Mouse (Mus musculus): ENCODE measurements around the gene Hist2h4. TPM values are rescaled to one million over a fixed set of nuclear protein-coding genes. Genes with fewer than 3 reads are reported as not detected.
"Not testable (repeated sequence)": the region's sequence is repeated elsewhere in the genome, so short reads cannot be mapped to it uniquely, and the experiment has no call there.

The Hist2h4 gene
- polyA plus RNA-seq, 1 experiment from 2014 or later = 5.8 TPM

DNA sequence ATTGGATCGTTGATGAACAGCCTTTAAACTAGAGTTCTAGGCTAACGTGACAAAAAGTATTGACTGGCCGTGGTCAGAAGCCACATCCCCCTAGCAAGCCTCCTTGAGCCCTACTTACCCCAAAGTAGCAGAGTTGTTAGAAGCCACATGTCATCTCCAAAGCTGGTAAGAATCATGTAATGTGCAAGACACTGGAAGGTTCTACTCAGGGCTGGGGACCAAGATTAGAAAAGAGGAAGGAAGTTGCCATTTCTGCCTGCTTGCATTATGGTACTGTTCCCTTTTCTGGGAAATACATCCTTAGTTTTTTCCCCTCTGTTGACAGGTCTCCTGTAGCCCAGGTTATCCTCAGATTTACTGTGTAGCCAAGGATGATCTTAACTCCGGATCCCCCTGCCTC lies 30.7 kb upstream of the Hist2h4 start, which contains the start of gene Fcgr1:
TSS of gene Fcgr1 (minus strand) at position 183 of the 400 bp plus-strand sequence.
- DNase-seq (ENCODE audit: low spot score) (no peak), ATAC-seq (ENCODE audit: low FRiP score) (no peak)
- H3K4me1 ChIP-seq (replicated peaks; ENCODE audit: control insufficient read depth, insufficient read depth, low read length) = no peaks in the 10 kb centered on the region
- WGBS = 83% methylated on average over 4 of the region's 4 CpGs
- no peaks in the 10 kb centered on the region for H3K36me3 ChIP-seq (ENCODE audit: control insufficient read depth, insufficient read depth, low read length)
- H3K9ac ChIP-seq (ENCODE audit: low read depth, low read length) = no peak within 1 kb of the TSS
- H3K9me3 ChIP-seq (ENCODE audit: control insufficient read depth, low read length) = no peaks in the 10 kb centered on the region
- no peaks in the 10 kb centered on the region for H3K27me3 ChIP-seq (ENCODE audit: control insufficient read depth, insufficient read depth, low read length)
- no peak within 1 kb of the TSS for H3K27ac ChIP-seq (ENCODE audit: low read depth, low read length)
- no peak within 1 kb of the TSS for H3K4me2 ChIP-seq (replicated peaks; ENCODE audit: low read depth, low read length)
- no peak within 1 kb of the TSS for H3K4me3 ChIP-seq (ENCODE audit: low read depth, low read length)

GRCm38 (mm10) chr3:96293368-96293767 lies 30.3 kb upstream of the Hist2h4 start:
- no peaks in the 10 kb centered on the region for H3K4me1 ChIP-seq (replicated peaks; ENCODE audit: control insufficient read depth, insufficient read depth, low read length)
- 57% methylated on average over 5 of the region's 5 CpGs for WGBS
- DNase-seq (ENCODE audit: low spot score) = no peak
- no peaks in the 10 kb centered on the region for H3K36me3 ChIP-seq (ENCODE audit: control insufficient read depth, insufficient read depth, low read length)
- no peak for ATAC-seq (ENCODE audit: low FRiP score)
- no peaks in the 10 kb centered on the region for H3K9me3 ChIP-seq (ENCODE audit: control insufficient read depth, low read length)
- no peak overlapping the region for H3K9ac ChIP-seq (ENCODE audit: low read depth, low read length)
- no peak overlapping the region for H3K27ac ChIP-seq (ENCODE audit: low read depth, low read length)
- no peak overlapping the region for H3K4me2 ChIP-seq (replicated peaks; ENCODE audit: low read depth, low read length)
- H3K4me3 ChIP-seq (ENCODE audit: low read depth, low read length) = no peak overlapping the region
- H3K27me3 ChIP-seq (ENCODE audit: control insufficient read depth, insufficient read depth, low read length) = no peaks in the 10 kb centered on the region

DNA sequence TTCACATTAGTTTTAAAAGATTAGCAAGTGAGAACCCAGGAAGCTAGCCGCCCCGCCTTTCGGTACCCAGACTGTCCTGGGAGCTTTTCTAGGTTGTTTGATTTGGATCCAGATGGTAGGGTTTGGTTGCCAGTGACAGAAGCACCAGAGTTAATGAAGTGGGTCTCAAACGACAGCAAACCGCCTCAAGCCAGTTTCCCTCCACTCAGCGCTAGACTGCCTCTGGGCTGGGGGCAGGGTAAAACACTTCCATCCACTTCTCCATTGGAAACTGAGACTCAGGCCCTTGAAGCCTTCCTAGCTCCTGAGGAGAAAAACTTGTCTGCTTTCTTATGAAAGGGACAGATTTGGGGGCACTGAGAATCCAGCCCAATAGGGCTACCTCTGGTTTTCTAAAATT lies 29.5 kb upstream of the Hist2h4 start:
- no peaks in the 10 kb centered on the region for H3K9me3 ChIP-seq (ENCODE audit: control insufficient read depth, low read length)
- no peak overlapping the region for H3K4me3 ChIP-seq (ENCODE audit: low read depth, low read length)
- DNase-seq (ENCODE audit: low spot score) = no peak
- no peak overlapping the region for H3K9ac ChIP-seq (ENCODE audit: low read depth, low read length)
- no peaks in the 10 kb centered on the region for H3K4me1 ChIP-seq (replicated peaks; ENCODE audit: control insufficient read depth, insufficient read depth, low read length)
- 65% methylated on average over 6 of the region's 6 CpGs for WGBS
- no peak overlapping the region for H3K4me2 ChIP-seq (replicated peaks; ENCODE audit: low read depth, low read length)
- no peaks in the 10 kb centered on the region for H3K36me3 ChIP-seq (ENCODE audit: control insufficient read depth, insufficient read depth, low read length)
- ATAC-seq (ENCODE audit: low FRiP score) = no peak
- H3K27me3 ChIP-seq (ENCODE audit: control insufficient read depth, insufficient read depth, low read length) = no peaks in the 10 kb centered on the region
- no peak overlapping the region for H3K27ac ChIP-seq (ENCODE audit: low read depth, low read length)

GRCm38 (mm10) chr3:96290727-96291126 lies 27.6 kb upstream of the Hist2h4 start:
- WGBS = 95% methylated on average over 3 of the region's 3 CpGs
- not testable (repeated sequence) for H3K9ac ChIP-seq (ENCODE audit: low read depth, low read length); ATAC-seq (ENCODE audit: low FRiP score); H3K27me3 ChIP-seq (ENCODE audit: control insufficient read depth, insufficient read depth, low read length); H3K27ac ChIP-seq (ENCODE audit: low read depth, low read length); H3K9me3 ChIP-seq (ENCODE audit: control insufficient read depth, low read length); DNase-seq (ENCODE audit: low spot score); H3K4me2 ChIP-seq (replicated peaks; ENCODE audit: low read depth, low read length); H3K4me1 ChIP-seq (replicated peaks; ENCODE audit: control insufficient read depth, insufficient read depth, low read length); H3K4me3 ChIP-seq (ENCODE audit: low read depth, low read length); H3K36me3 ChIP-seq (ENCODE audit: control insufficient read depth, insufficient read depth, low read length)

- Histone ChIP-seq H3K9ac (ENCODE audit: low read depth, low read length) (no peak overlapping the region), H3K27ac (ENCODE audit: low read depth, low read length) (no peak overlapping the region), H3K9me3 (ENCODE audit: control insufficient read depth, low read length) (no peaks in the 10 kb centered on the region), H3K4me1 (replicated peaks; ENCODE audit: control insufficient read depth, insufficient read depth, low read length) (no peaks in the 10 kb centered on the region), H3K4me3 (ENCODE audit: low read depth, low read length) (no peak overlapping the region), H3K36me3 (ENCODE audit: control insufficient read depth, insufficient read depth, low read length) (no peaks in the 10 kb centered on the region), H3K27me3 (ENCODE audit: control insufficient read depth, insufficient read depth, low read length) (peaks cover under 1% of the 10 kb centered on the region; the same call in 1 of the 2 replicates), H3K4me2 (replicated peaks; ENCODE audit: low read depth, low read length) (no peak overlapping the region)
- WGBS = 77% methylated on average over 3 of the region's 3 CpGs
- ATAC-seq (ENCODE audit: low FRiP score) (no peak), DNase-seq (ENCODE audit: low spot score) (no peak)
Observed at GRCm38 (mm10) chr3:96289201-96289600, 26.1 kb upstream of the Hist2h4 start.

- not testable (repeated sequence) for H3K4me2 ChIP-seq (replicated peaks; ENCODE audit: low read depth, low read length); H3K27ac ChIP-seq (ENCODE audit: low read depth, low read length); H3K36me3 ChIP-seq (ENCODE audit: control insufficient read depth, insufficient read depth, low read length); H3K27me3 ChIP-seq (ENCODE audit: control insufficient read depth, insufficient read depth, low read length); H3K4me3 ChIP-seq (ENCODE audit: low read depth, low read length); H3K9ac ChIP-seq (ENCODE audit: low read depth, low read length); DNase-seq (ENCODE audit: low spot score); ATAC-seq (ENCODE audit: low FRiP score); H3K9me3 ChIP-seq (ENCODE audit: control insufficient read depth, low read length); H3K4me1 ChIP-seq (replicated peaks; ENCODE audit: control insufficient read depth, insufficient read depth, low read length)
- 92% methylated on average over 11 of the region's 11 CpGs for WGBS
Observed at GRCm38 (mm10) chr3:96287334-96287733, 24.2 kb upstream of the Hist2h4 start.

- Histone ChIP-seq H3K4me3 (ENCODE audit: low read depth, low read length) (no peak overlapping the region), H3K9ac (ENCODE audit: low read depth, low read length) (no peak overlapping the region), H3K27me3 (ENCODE audit: control insufficient read depth, insufficient read depth, low read length) (peaks cover 6% of the 10 kb centered on the region; the same call in 1 of the 2 replicates), H3K27ac (ENCODE audit: low read depth, low read length) (no peak overlapping the region), H3K4me1 (replicated peaks; ENCODE audit: control insufficient read depth, insufficient read depth, low read length) (0 out of 2 replicates have a peak, but pooled peaks cover 3% of the 10 kb centered on the region), H3K36me3 (ENCODE audit: control insufficient read depth, insufficient read depth, low read length) (no peaks in the 10 kb centered on the region), H3K9me3 (ENCODE audit: control insufficient read depth, low read length) (no peaks in the 10 kb centered on the region), H3K4me2 (replicated peaks; ENCODE audit: low read depth, low read length) (no peak overlapping the region)
- peak; percentile 41 for DNase-seq (ENCODE audit: low spot score)
- WGBS = 28% methylated on average over 4 of the region's 4 CpGs
- no peak for ATAC-seq (ENCODE audit: low FRiP score)
Observed at GRCm38 (mm10) chr3:96284457-96284856, 21.3 kb upstream of the Hist2h4 start.

GRCm38 (mm10) chr3:96280660-96281059 lies 17.5 kb upstream of the Hist2h4 start:
- no peak overlapping the region for H3K27ac ChIP-seq (ENCODE audit: low read depth, low read length)
- peaks cover 6% of the 10 kb centered on the region; the same call in 1 of the 2 replicates for H3K27me3 ChIP-seq (ENCODE audit: control insufficient read depth, insufficient read depth, low read length)
- ATAC-seq (ENCODE audit: low FRiP score) = no peak
- DNase-seq (ENCODE audit: low spot score) = no peak
- no peak overlapping the region for H3K4me3 ChIP-seq (ENCODE audit: low read depth, low read length)
- no peaks in the 10 kb centered on the region for H3K36me3 ChIP-seq (ENCODE audit: control insufficient read depth, insufficient read depth, low read length)
- H3K9me3 ChIP-seq (ENCODE audit: control insufficient read depth, low read length) = no peaks in the 10 kb centered on the region
- H3K4me2 ChIP-seq (replicated peaks; ENCODE audit: low read depth, low read length) = no peak overlapping the region
- H3K9ac ChIP-seq (ENCODE audit: low read depth, low read length) = no peak overlapping the region
- WGBS = 59% methylated on average over 6 of the region's 6 CpGs
- H3K4me1 ChIP-seq (replicated peaks; ENCODE audit: control insufficient read depth, insufficient read depth, low read length) = 0 out of 2 replicates have a peak, but pooled peaks cover 3% of the 10 kb centered on the region

DNA sequence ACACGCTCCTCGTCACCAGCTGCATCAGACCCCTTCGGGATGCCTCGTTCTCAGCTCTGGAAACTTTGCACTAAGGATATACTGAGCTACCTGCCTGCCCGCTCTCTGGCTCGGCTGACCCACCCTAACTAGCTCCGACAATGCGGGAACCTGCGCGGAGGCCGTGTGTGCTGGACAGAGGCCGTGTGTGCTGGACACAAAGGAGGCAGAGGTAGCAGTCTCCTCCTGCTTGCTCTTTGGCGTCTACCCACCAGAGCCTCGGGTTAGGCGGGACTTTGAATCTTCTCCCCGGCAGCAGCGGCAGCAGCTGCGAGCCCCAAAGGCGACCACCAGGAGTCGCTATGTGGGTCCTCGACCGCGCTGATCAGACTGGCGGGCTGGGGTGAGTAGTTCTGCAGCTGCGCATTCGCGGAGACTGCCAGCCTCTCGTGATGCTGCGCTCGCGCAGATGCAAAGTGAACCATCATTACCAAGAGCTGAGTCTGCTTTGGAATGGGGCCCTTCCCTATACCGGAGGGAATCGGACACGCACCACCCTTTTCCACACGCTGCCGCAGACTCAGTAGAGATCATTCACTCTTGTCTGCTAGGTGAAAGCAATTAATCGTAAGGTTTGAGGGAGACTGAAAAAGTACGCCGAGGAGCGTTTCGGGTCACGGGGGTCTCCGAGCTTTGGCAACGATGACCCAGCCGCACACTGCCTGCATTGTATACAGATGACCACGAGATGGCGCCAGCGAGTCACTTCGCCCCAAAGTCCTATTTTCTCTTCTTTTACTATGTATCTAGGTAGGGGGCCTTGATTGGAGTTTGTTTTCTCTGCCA lies 14.9 kb upstream of the Hist2h4 start:
- Histone ChIP-seq H3K4me1 (replicated peaks; ENCODE audit: control insufficient read depth, insufficient read depth, low read length) (no peaks in the 10 kb centered on the region), H3K4me3 (ENCODE audit: low read depth, low read length) (peak overlapping the region; percentile 41), H3K4me2 (replicated peaks; ENCODE audit: low read depth, low read length) (peak overlapping the region; percentile 75), H3K27ac (ENCODE audit: low read depth, low read length) (peak overlapping the region; percentile 82), H3K36me3 (ENCODE audit: control insufficient read depth, insufficient read depth, low read length) (no peaks in the 10 kb centered on the region), H3K27me3 (ENCODE audit: control insufficient read depth, insufficient read depth, low read length) (no peaks in the 10 kb centered on the region; the same call in 1 of the 2 replicates), H3K9ac (ENCODE audit: low read depth, low read length) (peak overlapping the region; percentile 59), H3K9me3 (ENCODE audit: control insufficient read depth, low read length) (no peaks in the 10 kb centered on the region)
- WGBS = under 1% methylated on average over 49 of the region's 49 CpGs
- DNase-seq (ENCODE audit: low spot score) (peak; percentile 93), ATAC-seq (ENCODE audit: low FRiP score) (peak; percentile 97)
